Mouse (Mus musculus) liver, embryonic 14.5 days (tissue): ENCODE data around the gene Pip4k2c. TPM values are rescaled to one million over a fixed set of nuclear protein-coding genes. Genes with fewer than 3 reads are reported as not detected.

Experiments used
- ATAC-seq: fragments of 200-750 bp; cut with Nextera tagmentation; 2 replicates; pipeline ENCODE4 v1.8.0; 2017; ENCODE audit warnings: moderate number of reproducible peaks, mild to moderate bottlenecking, moderate library complexity; ENCODE audit not compliant: insufficient read depth
- DNase-seq, 3 experiments: peaks; one replicate each; pipeline ENCODE4 v3.0.0-alpha.2; 2012 to 2013; ENCODE audit warnings: low read depth in 3 of 3, low spot score in 3 of 3
- H3K27ac ChIP-seq: fragments of 300-500 bp; sonication (generic); 2 replicates; pipeline ENCODE4 v1.5.1; 2014; ENCODE audit warnings: moderate library complexity, mild to moderate bottlenecking, control low read depth, inconsistent platforms
- H3K27me3 ChIP-seq: fragments of 300-500 bp; sonication (generic); 2 replicates; pipeline ENCODE4 v1.6.1; 2014; ENCODE audit warnings: mild to moderate bottlenecking, low read length, moderate library complexity; ENCODE audit not compliant: control insufficient read depth, insufficient read depth
- H3K36me3 ChIP-seq: fragments of 300-500 bp; sonication (generic); replicated peaks from 2 replicates; pipeline ENCODE4 v1.6.1; 2014; ENCODE audit warnings: low read depth; ENCODE audit not compliant: control insufficient read depth, insufficient read depth
- H3K4me1 ChIP-seq, 2 experiments: fragments of 200-500 bp in 1 of 2; fragments of 300-500 bp in 1 of 2; sonication (generic) in 1 of 2; replicated peaks; 2 replicates each; pipeline ENCODE4 v1.6.1; 2012 to 2014; ENCODE audit warnings: antibody characterized with exemption in 1 of 2, inconsistent platforms in 1 of 2, low read length in 1 of 2; ENCODE audit not compliant: control insufficient read depth in 2 of 2, insufficient read depth in 2 of 2
- H3K4me2 ChIP-seq: fragments of 300-500 bp; sonication (generic); 2 replicates; pipeline ENCODE4 v1.6.1; 2014; ENCODE audit warnings: low read depth, mild to moderate bottlenecking, control low read depth, moderate library complexity
- H3K4me3 ChIP-seq, 2 experiments: fragments of 200-500 bp in 1 of 2; fragments of 300-500 bp in 1 of 2; sonication (generic) in 1 of 2; 2 replicates each; pipeline ENCODE4 v1.5.1; 2012 to 2014; ENCODE audit warnings: low read depth in 2 of 2, low read length in 2 of 2, mild to moderate bottlenecking in 2 of 2, control low read depth in 1 of 2, inconsistent platforms in 1 of 2, moderate library complexity in 1 of 2; ENCODE audit not compliant: insufficient read depth in 1 of 2
- H3K9ac ChIP-seq: fragments of 300-500 bp; sonication (generic); replicated peaks from 2 replicates; pipeline ENCODE4 v1.6.1; 2014; ENCODE audit warnings: mild to moderate bottlenecking, control low read depth, moderate library complexity
- H3K9me3 ChIP-seq: fragments of 300-500 bp; sonication (generic); 2 replicates; pipeline ENCODE4 v1.6.1; 2016; ENCODE audit warnings: low read length, mixed read lengths; ENCODE audit not compliant: control insufficient read depth
- CTCF ChIP-seq: IDR thresholded peaks from 2 replicates; pipeline ENCODE4 v1.5.1; 2016; ENCODE audit warnings: antibody characterized with exemption, low read depth, control low read depth
- EP300 ChIP-seq: IDR thresholded peaks from 2 replicates; pipeline ENCODE4 v1.6.1; 2016; ENCODE audit warnings: antibody characterized with exemption, low read depth
- WGBS: fragments of 180-500 bp; shearing (Covaris S2); extraction: QIAGEN DNeasy Blood & Tissue Kit; methylation state at CpG from one replicate; pipeline ENCODE4 v1.1.7; 2014; ENCODE audit not compliant: insufficient replicate concordance; 5-methylcytosine and 5-hydroxymethylcytosine counted together
- polyA plus RNA-seq, 2 experiments: library from polyadenylated mRNA; depleted of rRNA in 1 of 2; stranded (reverse) in 1 of 2; unstranded in 1 of 2; fragments of >200 nt; fragmentation: Nextera tagmentation in 1 of 2; extraction: Ambion mirVana in 1 of 2; gene quantifications; 2 replicates each; pipeline versions ENCODE4 v1.2.1 to v1.2.3; 2012 to 2014

Pip4k2c gene
- polyA plus RNA-seq, 2 experiments, result 25.7 to 31.2 TPM

DNA sequence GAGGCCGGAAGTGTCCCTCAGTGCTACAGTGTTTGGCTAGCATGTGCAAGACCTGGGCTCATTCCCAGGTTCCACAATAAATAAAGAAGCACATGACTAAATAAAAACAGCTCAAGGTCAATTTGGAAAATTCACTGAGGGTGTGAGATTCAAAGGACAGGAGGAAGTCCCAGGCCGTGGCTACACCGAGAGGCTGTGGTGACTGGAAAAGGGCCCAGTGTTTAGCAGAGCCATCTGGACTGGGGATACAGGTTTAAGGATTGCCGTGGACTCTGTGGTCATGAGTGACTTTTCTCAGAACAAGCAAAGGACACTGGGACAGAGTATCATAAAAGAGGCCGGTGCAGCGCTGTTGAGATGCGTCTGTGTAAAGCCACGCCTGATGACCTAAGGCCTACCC is 1.9 kb upstream of the Pip4k2c start:
- peaks cover 13% of the 10 kb centered on the region for H3K36me3 ChIP-seq
- ATAC-seq, result no peak
- no peaks in the 10 kb centered on the region for H3K9me3 ChIP-seq
- no peak overlapping the region for H3K9ac ChIP-seq
- H3K27ac ChIP-seq, result no peak overlapping the region
- no peak for TF ChIP-seq CTCF
- TF ChIP-seq EP300, result no peak
- H3K4me1 ChIP-seq, result peaks cover 16 to 28% of the 10 kb centered on the region in 2 experiments
- no peak overlapping the region for H3K4me3 ChIP-seq
- H3K27me3 ChIP-seq, result no peaks in the 10 kb centered on the region
- 84% methylated on average over 8 of the region's 8 CpGs for WGBS
- no peak overlapping the region for H3K4me2 ChIP-seq
- DNase-seq, result no peak

DNA sequence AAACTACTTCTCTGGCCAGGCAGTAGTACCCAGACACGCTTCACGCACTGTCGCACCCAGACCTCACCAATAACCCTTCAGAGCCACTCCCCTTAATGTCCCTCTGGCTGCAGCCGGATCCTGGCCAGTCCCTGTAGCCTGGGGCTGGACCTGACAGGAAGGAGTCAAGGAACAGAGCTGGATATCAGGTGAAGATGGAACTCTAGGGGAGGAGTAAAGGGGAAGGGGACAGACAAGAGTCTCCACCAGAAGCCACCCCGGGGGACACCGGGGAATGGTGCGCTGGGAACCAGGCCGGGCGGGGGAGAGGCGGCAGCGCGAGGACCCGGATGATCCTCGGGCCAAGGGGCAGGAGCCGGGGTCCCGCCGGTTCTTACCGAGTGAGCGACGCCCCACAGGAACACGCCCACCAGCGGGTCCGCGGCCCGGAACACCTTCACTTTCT is 402 bp downstream of the Pip4k2c start:
- Histone ChIP-seq H3K9ac (peak overlapping the region; percentile 88), H3K4me3 (peak overlapping the region; percentile 89 to 97), H3K4me1 (peaks cover 27 to 34% of the 10 kb centered on the region in 2 experiments), H3K27me3 (no peaks in the 10 kb centered on the region), H3K9me3 (no peaks in the 10 kb centered on the region), H3K4me2 (peak overlapping the region; percentile 88), H3K36me3 (peaks cover 36% of the 10 kb centered on the region), H3K27ac (peak overlapping the region; percentile 80)
- peak; percentile 71 for ATAC-seq
- 1% methylated on average over 23 of the region's 25 CpGs for WGBS
- no peak for DNase-seq
- TF ChIP-seq EP300 (no peak), CTCF (no peak)

DNA sequence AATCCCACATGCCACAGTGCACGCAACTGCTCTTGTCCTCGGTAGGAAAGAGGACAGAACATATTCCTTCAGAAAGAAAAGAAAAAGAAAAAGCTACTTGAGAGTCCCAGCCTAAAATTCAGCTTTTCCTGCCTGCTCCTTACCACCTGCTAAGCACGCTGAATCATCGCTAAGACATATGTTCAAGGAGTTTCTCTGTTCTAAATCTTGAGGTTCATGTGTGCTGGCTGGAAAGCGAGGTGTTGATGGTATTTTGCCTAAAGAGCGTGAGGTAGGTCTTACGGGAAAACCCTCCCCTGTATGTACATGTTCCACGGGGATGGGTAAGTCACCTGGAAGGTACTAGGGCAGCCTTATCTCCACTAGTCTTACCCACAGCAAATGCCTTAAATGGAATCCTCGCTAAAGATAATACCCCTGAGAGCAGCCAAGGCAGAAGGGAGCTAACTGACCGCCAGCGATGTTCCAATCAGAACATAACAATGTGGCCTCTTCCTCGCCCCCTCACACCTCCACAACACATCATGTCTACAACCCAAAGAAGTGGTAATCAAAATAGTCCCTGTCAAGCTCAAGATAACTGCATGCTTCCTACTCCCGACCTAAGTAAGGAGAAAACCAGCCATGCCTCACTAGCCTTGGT is 1.3 kb downstream of the Pip4k2c start:
- H3K9ac ChIP-seq, result peak overlapping the region; percentile 88
- peak overlapping the region; percentile 88 for H3K4me2 ChIP-seq
- TF ChIP-seq EP300 (no peak), CTCF (no peak)
- no peaks in the 10 kb centered on the region for H3K9me3 ChIP-seq
- no peaks in the 10 kb centered on the region for H3K27me3 ChIP-seq
- H3K4me1 ChIP-seq, result peaks cover 33 to 42% of the 10 kb centered on the region in 2 experiments
- peak overlapping the region; percentile 80 for H3K27ac ChIP-seq
- ATAC-seq (no peak), DNase-seq (no peak)
- peaks cover 43% of the 10 kb centered on the region for H3K36me3 ChIP-seq
- peak overlapping the region; percentile 89 to 97 for H3K4me3 ChIP-seq
- WGBS, result 42% methylated on average over 13 of the region's 13 CpGs

DNA sequence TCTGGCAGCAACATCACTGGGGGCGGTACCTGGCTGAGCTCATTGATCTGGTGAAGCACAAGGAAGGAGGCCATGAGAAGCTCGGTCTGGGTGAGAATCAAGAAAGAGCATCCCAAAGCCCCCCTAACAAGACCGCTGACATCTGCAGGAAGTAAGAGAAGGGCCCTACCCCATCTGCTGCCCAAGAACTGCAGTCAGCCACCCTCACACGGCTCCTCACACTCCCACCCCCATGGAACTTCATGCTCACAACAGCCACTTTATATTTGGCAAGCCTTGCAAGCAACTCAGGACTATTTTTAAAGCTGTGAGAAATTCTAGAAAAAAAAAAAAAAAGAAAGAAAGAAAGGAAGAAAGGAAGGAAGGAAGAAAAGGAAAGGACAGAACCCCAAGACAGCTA is 2.5 kb downstream of the Pip4k2c start:
- 0 out of 4 replicates have a peak overlapping the region, but pooled peaks of 1 of the 2 experiments have one; percentile 89 for H3K4me3 ChIP-seq
- H3K4me1 ChIP-seq, result peaks cover 39 to 50% of the 10 kb centered on the region in 2 experiments
- no peaks in the 10 kb centered on the region for H3K27me3 ChIP-seq
- H3K36me3 ChIP-seq, result peaks cover 54% of the 10 kb centered on the region
- H3K9me3 ChIP-seq, result no peaks in the 10 kb centered on the region
- ATAC-seq, result no peak
- no peak for DNase-seq
- H3K9ac ChIP-seq, result peak overlapping the region; percentile 88
- H3K27ac ChIP-seq, result peak overlapping the region; percentile 80
- WGBS, result 83% methylated on average over 4 of the region's 4 CpGs
- H3K4me2 ChIP-seq, result peak overlapping the region; percentile 88
- TF ChIP-seq CTCF (no peak), EP300 (no peak)

DNA sequence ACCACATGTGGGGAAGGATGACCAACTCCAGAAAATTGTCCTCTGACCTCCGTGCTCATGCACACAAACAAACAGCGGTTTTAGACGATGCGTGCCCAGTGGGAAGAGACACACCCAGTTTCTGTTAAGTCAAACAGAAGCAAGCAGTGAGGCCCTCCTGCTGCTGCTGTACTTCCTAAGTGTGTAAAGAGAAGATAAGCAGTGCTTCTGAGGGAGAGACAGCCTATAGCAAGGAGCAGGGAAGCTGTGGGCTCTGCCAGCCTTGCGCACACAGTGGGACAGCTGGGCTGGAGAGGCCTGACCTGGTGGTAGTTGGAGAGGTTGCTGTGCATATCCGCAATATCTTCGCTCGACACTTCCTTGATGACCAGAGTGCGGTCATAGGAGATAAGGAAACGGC is 6.0 kb downstream of the Pip4k2c start:
- WGBS, result 10% methylated on average over 10 of the region's 10 CpGs
- peak; percentile 89 for ATAC-seq
- DNase-seq, result peak; percentile 83 to 89 (median 85)
- H3K36me3 ChIP-seq, result peaks cover 85% of the 10 kb centered on the region
- H3K9ac ChIP-seq, result peak overlapping the region; percentile 85
- H3K4me3 ChIP-seq, result peak overlapping the region; percentile 52 to 53
- H3K27ac ChIP-seq, result peak overlapping the region; percentile 100
- no peak; the same call in 1 of the 2 replicates for TF ChIP-seq CTCF
- TF ChIP-seq EP300, result peak; percentile 92
- peaks cover 59 to 62% of the 10 kb centered on the region in 2 experiments for H3K4me1 ChIP-seq
- peak overlapping the region; percentile 91 for H3K4me2 ChIP-seq
- H3K9me3 ChIP-seq, result no peaks in the 10 kb centered on the region
- H3K27me3 ChIP-seq, result no peaks in the 10 kb centered on the region
